Mouse (Mus musculus) kidney, postnatal 0 days (tissue): ENCODE measurements at regions not wholly inside any gene's neighbourhood (a gene's known extent, or its start where the extent isn't known, plus 50 kb on each side); places are given as distances from the start of the nearest gene placed in this dataset.
"Not testable (repeated sequence)": the region's sequence is repeated elsewhere in the genome, so short reads cannot be mapped to it uniquely, and the experiment has no call there.

Source experiments
- ATAC-seq: fragments of 200-750 bp; cut with Nextera tagmentation; replicated peaks from 2 replicates; pipeline ENCODE4 v1.8.0; 2017; ENCODE audit warnings: low read depth, moderate number of reproducible peaks, moderate TSS enrichment, moderate library complexity; ENCODE audit not compliant: low FRiP score
- DNase-seq: peaks from one replicate; pipeline ENCODE4 v3.0.0-alpha.2; 2016; ENCODE audit warnings: low spot score
- H3K27ac ChIP-seq: fragments of 300-500 bp; sonication (generic); 2 replicates; pipeline ENCODE4 v1.5.1; 2014; ENCODE audit warnings: mild to moderate bottlenecking
- H3K27me3 ChIP-seq: fragments of 300-500 bp; sonication (generic); 2 replicates; pipeline ENCODE4 v1.6.1; 2014; ENCODE audit warnings: low read length, mixed read lengths; ENCODE audit not compliant: insufficient read depth
- H3K36me3 ChIP-seq: fragments of 300-500 bp; sonication (generic); 2 replicates; pipeline ENCODE4 v1.6.1; 2014; ENCODE audit warnings: low read length, mixed read lengths; ENCODE audit not compliant: insufficient read depth
- H3K4me1 ChIP-seq: fragments of 300-500 bp; sonication (generic); replicated peaks from 2 replicates; pipeline ENCODE4 v1.6.1; 2014; ENCODE audit warnings: antibody characterized with exemption, low read length, mixed read lengths; ENCODE audit not compliant: insufficient read depth
- H3K4me2 ChIP-seq: fragments of 300-500 bp; sonication (generic); 2 replicates; pipeline ENCODE4 v1.6.1; 2014; ENCODE audit warnings: mild to moderate bottlenecking, low read length, moderate library complexity, mixed read lengths
- H3K4me3 ChIP-seq: fragments of 300-500 bp; sonication (generic); replicated peaks from 2 replicates; pipeline ENCODE4 v1.5.1; 2014; ENCODE audit warnings: low read depth, low read length
- H3K9ac ChIP-seq: fragments of 300-500 bp; sonication (generic); 2 replicates; pipeline ENCODE4 v1.6.1; 2014; ENCODE audit warnings: low read depth, low read length
- H3K9me3 ChIP-seq: fragments of 300-500 bp; sonication (generic); replicated peaks from 2 replicates; pipeline ENCODE4 v1.6.1; 2016; ENCODE audit warnings: low read length, inconsistent platforms, mixed read lengths
- CTCF ChIP-seq: IDR thresholded peaks from 2 replicates; pipeline ENCODE4 v1.5.1; 2016; ENCODE audit warnings: antibody characterized with exemption, low read depth, mild to moderate bottlenecking, moderate library complexity
- WGBS: fragments of 180-500 bp; shearing (Covaris S2); extraction: QIAGEN DNeasy Blood & Tissue Kit; methylation state at CpG from one replicate; pipeline ENCODE4 v1.1.7; 2014; 5-methylcytosine and 5-hydroxymethylcytosine counted together

DNA sequence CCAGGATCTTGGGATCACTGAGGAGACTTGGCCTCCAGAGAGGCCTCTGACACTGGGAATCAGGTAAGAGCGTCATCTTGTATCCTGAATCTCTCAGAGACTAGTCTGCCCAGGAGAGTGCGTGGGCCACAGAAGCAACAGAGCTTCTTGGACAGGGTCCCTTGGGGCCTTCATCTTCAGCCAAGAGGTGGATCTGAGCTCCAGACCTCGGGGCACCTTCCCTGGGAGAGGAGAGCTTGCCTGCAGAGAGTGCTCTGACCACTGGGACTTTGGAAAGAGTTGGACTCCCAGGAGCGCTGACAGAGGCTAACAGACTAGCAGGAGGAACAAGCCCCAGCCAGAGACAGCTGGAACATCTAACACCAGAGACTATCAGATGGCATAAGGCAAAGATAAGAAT, 73.9 kb upstream of the Gm15319 start:
- WGBS, result 67% methylated on average over 4 of the region's 4 CpGs
- not testable (repeated sequence) for DNase-seq, H3K4me1 ChIP-seq, H3K27ac ChIP-seq, H3K27me3 ChIP-seq, H3K4me3 ChIP-seq, H3K4me2 ChIP-seq, H3K36me3 ChIP-seq, H3K9me3 ChIP-seq, ATAC-seq, H3K9ac ChIP-seq

DNA sequence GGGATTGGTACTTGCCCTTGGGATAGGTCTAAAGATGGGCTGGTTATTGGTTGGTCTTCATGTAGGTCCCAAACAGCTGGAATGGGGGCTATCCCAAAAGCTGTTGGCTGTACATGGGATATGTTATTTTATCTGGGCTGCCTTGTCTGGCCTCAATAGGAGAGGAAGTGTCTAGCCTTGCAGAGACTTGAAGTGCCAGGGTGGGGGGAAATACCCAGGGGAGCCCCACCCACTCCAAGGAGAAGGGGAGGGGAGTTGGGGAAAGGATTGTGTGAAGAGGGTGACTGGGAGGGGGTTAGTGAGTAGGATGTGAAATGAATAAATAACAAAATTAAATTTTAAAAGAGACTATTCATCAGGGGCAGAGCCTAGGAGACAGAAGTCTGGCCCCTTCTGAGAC, 70.2 kb upstream of the Gm15319 start:
- not testable (repeated sequence) for ATAC-seq, H3K4me3 ChIP-seq, H3K9ac ChIP-seq, H3K4me2 ChIP-seq, DNase-seq, H3K9me3 ChIP-seq, H3K27ac ChIP-seq, H3K4me1 ChIP-seq, H3K27me3 ChIP-seq, H3K36me3 ChIP-seq

DNA sequence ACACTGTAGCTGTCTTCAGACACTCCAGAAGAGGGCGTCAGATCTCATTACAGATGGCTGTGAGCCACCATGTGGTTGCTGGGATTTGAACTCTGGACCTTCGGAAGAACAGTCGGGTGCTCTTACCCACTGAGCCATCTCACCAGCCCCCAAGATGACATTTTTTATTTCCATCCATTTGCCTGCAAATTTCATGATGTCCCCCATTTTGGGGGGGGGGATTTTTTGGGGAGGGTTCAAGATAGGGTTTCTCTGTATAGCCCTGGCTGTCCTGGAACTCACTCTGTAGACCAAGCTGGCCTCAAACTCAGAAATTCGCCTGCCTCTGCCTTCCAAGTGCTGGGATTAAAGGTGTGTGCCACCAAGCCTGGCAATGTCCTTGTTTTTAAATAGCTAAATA, 66.5 kb upstream of the Gm15319 start:
- H3K27me3 ChIP-seq, ATAC-seq, H3K9me3 ChIP-seq, H3K36me3 ChIP-seq, H3K4me1 ChIP-seq, H3K4me3 ChIP-seq, H3K4me2 ChIP-seq, DNase-seq, H3K27ac ChIP-seq, H3K9ac ChIP-seq: not testable (repeated sequence)
- 95% methylated on average over 2 of the region's 4 CpGs for WGBS

DNA sequence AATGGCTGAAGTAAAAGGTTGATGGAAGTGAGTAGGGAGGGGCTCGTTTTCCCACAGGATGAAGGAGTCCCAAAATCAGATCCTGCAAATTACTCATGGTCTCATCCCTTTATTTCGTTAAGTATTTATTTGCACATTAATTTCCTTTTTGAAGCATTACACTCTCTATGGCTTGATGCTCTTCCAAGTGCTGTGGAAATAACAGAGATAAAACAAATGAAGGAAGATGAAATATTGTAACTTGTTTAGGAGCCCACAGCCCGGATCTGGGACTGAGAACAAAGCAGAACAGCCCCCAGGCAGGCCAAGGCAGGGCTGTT, 61.9 kb upstream of the Gm15319 start:
- ATAC-seq, H3K27me3 ChIP-seq, H3K9ac ChIP-seq, H3K27ac ChIP-seq, H3K36me3 ChIP-seq, H3K9me3 ChIP-seq, H3K4me1 ChIP-seq: not testable (repeated sequence)
- H3K4me3 ChIP-seq, result peak overlapping the region; percentile 45
- DNase-seq, result peak; percentile 9
- WGBS, result 27% methylated on average over 3 of the region's 3 CpGs
- peak overlapping the region; percentile 32; the same call in 1 of the 2 replicates for H3K4me2 ChIP-seq

DNA sequence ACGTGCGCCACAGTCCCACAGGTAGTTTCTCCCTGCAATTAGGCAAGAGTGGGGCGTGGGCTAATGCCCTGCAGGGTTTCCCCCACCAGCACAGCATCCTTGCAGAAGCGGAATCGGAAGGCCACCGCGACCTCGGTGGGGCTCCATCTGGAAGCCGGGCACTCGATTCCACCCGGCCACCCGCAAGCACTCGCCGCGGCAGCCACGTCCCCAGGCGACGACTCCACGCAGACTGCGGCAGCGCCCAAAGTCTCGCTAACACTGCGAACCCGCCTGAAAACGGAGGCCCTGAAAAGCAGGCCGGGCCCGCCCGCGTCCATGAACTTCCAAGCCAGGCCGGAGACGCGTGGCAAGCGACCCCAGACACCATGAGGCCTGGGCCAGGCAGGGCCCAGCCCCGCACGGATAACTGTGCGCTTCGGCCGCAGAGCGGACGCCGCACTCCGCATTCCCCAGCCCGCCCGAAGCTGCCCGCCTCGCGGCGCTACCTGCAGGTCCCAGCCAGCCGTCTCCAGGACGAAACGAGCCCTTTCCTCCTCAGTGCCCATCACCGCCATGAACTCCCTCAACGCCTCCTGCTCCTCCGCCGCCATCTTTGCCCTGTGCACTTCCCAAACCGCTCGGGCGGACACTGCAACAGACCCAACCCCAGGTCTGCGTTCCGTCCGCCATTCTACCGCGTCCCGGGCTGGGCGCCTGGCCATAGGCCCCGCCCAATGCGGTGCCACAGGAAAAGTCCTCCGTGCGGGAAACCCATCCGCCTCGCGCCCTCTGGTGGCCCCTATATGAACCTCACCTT, 61.3 kb upstream of the Gm15319 start:
- H3K4me3 ChIP-seq, result peak overlapping the region; percentile 45
- peak; percentile 82 for TF ChIP-seq CTCF
- H3K4me2 ChIP-seq, result peak overlapping the region; percentile 44
- not testable (repeated sequence) for H3K36me3 ChIP-seq, H3K4me1 ChIP-seq, H3K27me3 ChIP-seq, H3K27ac ChIP-seq, H3K9me3 ChIP-seq
- ATAC-seq, result peak; percentile 100
- WGBS, result 3% methylated on average over 68 of the region's 72 CpGs
- peak; percentile 96 for DNase-seq
- H3K9ac ChIP-seq, result peak overlapping the region; percentile 75

DNA sequence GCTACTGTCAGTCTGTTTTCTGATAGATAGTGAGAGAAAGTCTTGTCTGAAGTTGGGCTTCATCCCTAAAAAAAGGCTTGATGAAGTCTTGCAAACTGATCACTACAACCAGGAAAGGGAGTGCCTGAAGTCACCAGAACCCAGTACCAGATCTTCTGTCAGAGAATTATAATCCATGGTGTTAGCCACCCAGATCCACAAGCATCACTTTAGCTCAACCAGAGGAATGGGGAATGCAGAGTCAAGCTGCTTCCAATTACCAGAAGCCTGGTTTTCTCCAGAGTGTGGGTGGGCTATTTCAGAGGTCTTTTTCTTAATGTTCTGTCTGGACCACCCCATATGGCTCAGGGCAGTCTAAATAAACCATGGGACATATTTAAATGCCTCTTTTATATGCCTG, 57.8 kb upstream of the Gm15319 start:
- not testable (repeated sequence) for H3K9me3 ChIP-seq, ATAC-seq, H3K4me3 ChIP-seq, DNase-seq, H3K36me3 ChIP-seq, H3K27me3 ChIP-seq, H3K4me1 ChIP-seq, H3K9ac ChIP-seq, H3K27ac ChIP-seq, H3K4me2 ChIP-seq
